Mouse (Mus musculus): Measurements from ENCODE around the gene Ggct.
"Not testable (repeated sequence)": the region's sequence is repeated elsewhere in the genome, so short reads cannot be mapped to it uniquely, and the experiment has no call there.

Ggct gene

DNA sequence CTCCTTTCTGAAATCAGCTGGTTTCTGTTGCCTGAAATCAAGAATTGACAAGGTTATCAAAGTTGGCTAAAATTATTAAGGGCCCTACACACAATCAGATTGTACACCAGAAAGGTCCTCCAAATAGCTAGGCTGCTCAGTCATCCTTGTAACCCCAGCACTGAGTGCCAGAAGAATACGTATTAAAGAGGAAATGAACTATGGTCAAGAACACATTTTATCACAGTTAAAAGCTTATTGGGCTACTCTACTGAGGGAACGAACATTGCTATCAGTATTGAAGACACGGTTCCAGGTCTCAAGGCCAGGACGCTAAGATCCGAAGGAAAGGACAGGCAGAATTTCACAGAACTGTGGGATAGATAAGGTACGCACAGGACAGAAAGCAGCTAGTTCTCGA lies 609 bp downstream of the Ggct start:
- no peak for DNase-seq (ENCODE audit: low read depth)

DNA sequence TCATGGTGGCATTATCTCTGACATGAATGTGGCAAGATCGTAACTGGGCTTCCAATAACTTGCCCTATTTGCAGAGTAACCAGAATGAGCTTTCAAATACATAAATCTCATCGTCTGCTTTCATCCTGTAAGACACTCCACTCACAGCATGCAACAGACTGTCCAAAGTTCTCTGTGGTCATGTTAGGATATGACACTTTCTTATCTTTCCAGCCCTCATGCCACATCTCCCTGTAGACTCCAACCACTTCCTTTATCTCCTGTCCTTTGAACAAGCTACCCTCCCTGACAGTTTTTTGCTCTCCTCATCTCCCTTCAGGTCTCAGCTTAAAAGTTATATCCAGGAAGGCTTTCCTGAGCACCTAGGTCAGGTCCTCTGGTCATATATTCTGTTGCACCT lies 1.6 kb downstream of the Ggct start:
- DNase-seq (ENCODE audit: low read depth), result peak; percentile 39

DNA sequence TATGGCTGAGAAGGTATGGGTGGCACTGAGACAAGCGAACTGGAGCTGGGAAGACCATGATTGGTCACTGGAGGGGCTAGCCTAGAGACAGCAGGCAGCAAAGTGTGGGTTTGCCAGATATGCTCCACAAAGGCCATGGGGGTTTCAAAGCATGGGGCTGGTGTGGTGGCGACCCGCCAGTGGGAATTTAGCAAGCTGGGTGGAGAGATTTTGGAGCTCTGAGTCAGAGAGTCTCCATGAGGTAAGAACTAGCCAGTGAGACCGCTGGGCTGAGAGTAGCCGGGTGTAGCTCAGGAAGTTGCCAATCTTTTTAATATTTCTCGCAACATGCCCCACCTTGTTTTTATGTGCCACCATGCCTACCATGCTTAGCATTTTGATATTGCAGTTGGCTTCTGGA lies 4.6 kb downstream of the Ggct start:
- no peak for DNase-seq (ENCODE audit: low read depth)

DNA sequence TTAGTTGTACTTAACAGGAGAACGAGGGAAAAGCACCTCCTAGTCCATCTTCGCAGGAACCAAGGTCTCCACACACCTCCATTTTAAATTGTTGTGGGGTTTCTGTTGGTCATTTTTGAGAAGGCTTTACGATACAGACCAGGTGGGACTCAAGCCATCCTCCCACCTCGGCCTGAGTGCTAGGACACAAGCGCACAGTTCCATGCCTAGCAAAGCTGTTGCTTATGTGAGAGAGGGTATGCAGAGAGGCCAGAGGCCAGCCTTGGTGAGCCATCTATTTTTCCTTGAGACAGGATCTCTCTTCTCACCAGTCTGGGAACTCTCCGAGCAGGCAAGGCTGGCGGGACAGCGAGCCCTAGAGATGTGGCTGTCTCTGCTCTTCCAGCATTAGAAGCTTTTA lies 8.7 kb downstream of the Ggct start:
- DNase-seq (ENCODE audit: low read depth), result no peak

DNA sequence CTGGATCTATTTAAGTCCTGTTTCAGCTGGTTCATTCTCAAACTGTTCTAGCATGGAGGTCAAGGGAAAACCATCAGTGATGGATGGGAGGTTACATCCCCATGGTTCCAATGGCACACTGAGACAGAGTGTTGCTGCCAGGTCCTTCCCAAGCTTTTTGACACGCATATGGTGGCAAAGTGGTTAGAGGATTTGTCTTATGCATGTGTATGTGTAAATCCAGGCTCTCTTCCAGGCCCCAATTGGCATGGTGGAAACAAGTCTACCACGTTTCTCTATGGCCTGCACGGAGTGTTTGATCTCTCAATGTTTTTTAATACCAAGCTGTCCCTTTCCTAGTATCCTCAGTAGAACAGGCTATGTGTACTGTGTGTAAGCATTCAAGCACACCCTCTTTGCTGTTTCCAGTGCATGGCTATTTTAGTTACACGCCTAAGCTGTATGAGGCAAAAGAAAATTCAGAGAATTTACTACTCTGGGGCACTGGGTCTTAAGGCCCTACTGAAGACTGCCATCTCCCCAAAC lies 9.2 kb downstream of the Ggct start:
- DNase-seq (ENCODE audit: low read depth), result no peak

DNA sequence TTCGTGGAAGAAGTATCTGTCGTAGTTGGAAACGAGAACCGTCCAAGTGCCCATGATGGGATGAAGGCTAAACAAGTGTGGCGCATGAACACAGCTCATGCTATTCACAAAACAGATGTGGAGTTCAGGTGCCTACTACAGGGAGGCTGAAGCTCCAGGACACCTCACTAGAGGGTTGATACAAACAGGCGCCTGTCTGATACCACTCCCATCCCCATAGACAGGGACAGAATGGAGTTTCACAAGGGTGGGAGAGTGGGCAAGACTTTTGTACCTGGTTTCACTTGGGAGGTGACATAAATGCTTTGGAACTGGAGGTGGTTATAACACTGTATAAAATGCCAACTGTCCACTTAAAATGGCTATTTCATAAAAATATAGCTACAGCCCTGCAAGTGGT lies 13.3 kb downstream of the Ggct start:
- no peak for DNase-seq (ENCODE audit: low read depth)

DNA sequence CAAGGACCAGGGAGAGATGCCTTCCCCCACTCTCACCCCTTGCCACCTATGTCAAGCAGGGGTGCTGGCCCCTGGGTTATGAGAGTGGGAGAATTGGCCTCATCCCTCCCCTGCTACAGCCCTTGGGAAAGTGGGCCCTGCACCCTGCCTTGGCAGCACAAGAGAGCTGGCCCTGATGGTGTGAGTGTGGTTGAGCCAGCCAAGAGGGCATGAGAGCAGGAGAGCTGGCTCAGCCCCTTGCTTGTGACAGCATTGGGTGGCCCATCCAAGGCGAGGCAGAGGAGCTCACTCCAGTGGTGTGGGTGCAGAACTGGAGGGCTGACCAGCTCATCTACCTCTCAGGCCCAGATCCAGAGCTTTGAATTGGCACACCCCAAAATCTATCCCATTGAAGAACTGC lies 17.1 kb downstream of the Ggct start:
- DNase-seq (ENCODE audit: low read depth), result no peak

DNA sequence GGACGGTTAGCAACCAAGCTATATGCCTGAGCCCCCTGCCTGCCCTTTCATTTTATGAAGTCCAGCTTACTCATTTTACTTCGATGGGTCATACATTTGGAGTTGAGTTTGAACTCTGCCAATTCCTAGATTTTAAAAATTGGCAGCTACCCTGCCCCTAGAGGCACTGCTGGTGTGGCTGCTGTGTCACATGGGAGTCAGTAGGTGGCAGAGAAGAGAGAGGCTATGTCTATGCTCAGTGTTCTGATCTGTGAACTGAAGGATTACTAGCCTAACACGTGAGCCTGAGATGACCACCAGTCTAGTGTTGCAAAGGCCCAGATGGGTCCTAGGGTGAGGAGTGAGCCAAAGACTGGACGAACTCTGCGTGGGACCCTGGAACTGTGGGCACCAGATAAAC lies 18.2 kb downstream of the Ggct start:
- DNase-seq (ENCODE audit: low read depth), result peak; percentile 60

DNA sequence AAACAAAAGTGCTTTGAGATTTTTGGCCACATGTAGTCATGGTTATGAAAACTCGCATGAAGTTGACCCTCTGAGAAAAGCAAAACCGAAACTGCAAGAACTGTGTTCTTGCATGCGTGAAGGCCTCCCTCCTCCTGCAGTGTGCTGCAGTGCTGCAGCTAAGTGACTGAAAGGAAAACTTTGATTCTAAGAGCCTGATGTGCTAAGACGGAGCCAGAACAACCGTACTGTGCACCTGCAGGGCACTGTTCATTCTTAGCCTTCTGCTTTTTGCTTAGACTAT lies 19.9 kb downstream of the Ggct start:
- peak; percentile 81 for DNase-seq (ENCODE audit: low read depth)

DNA sequence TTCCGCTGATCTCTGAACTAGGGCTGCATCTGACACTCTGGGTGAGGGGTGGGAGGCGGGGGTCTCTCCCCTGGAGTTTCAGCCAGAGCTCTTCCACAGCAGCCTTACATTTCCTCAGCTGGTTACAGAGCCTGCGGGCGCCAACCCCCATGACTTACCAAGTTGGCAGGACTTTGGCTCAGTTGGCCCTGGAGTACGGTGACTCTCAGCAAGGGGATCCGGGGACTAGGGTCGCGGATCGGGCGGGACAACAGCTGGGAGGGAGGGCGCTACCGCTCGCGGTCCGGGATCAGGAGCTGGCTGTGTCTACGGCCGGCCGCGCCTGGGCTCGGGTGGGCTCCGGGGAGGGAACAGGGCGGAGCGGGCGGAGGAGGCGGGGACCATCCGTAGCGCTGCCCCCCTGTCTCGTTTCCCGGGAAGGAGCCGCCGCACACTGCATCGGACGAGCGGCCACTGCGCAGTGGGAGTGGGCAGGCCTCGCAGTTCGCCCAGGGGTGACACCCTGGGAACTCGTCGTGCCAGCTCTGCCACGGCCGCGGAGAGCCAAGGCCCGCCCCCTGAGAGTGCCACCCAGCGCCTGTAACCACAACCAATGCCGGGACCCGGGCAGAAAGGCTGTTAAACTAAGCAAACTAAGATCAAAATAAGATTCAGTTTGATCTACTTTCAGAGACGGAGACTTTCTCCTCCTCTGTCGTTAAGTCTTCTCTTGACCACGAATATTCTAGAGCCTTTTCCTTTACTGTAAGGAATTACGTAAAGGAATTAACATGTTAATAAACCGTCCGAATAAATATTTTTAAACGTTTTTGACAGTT lies 20.4 kb downstream of the Ggct start, which contains the start of gene Nod1:
TSS of gene Nod1 (minus strand) at position 502 of the 818 bp plus-strand sequence.
- peak; percentile 85 for DNase-seq (ENCODE audit: low read depth)

DNA sequence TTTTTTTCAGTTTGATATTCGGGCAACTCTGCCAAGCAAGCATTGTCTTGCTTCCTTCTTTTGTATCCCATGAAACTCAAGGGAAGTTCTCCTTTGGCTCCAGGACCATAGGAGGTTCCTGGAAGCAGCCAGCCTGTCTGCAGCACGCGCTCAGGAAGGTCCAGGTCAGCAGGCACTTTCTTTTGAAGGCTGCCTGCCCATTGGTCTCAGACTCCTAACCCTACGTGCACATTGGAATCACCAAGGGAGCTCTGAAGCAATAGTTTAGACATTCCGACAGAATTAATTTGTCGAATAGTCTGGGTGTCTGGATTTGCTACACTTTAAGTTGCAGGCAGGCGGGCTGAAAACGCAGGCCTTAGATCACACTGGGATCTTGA lies 21.0 kb downstream of the Ggct start:
- no peak for DNase-seq (ENCODE audit: low read depth)

DNA sequence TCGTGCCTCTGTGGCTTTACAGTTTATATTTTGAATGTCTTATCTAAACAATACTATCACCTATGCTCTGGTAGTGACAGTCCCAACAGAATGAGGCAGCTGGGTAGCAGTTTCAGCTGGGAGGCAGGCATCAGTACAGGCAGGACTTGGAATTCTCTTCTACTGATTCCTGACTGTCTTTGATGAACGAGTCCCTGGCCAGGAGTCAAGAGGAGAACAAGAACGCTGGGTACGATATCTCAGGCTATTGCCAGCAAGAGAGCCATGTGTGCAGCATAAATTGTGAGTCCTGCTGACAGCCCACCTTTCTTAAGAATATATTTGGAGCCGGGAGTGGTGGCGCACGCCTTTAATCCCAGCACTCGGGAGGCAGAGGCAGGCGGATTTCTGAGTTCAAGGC lies 22.2 kb downstream of the Ggct start:
- no peak for DNase-seq (ENCODE audit: low read depth)

DNA sequence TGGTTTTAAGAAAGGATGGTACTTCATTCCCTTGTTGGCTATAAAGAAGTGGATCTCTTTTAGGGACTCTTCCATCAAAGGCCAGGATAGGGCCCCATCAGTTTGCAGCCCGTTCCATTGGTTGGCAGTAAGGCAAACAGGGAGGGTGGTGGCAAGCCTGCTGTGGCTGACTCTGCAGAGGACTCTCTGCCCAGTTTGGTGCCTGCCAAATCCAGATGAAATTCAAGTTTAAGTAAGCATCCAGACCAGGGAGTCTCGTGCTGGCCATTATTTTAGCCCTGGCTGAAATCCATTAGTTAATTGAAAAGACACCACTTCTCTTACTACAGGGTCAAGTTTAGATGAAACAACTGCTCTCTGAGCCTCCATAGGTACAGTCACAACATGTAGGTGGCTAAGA lies 22.9 kb downstream of the Ggct start:
- no peak for DNase-seq (ENCODE audit: low read depth)

DNA sequence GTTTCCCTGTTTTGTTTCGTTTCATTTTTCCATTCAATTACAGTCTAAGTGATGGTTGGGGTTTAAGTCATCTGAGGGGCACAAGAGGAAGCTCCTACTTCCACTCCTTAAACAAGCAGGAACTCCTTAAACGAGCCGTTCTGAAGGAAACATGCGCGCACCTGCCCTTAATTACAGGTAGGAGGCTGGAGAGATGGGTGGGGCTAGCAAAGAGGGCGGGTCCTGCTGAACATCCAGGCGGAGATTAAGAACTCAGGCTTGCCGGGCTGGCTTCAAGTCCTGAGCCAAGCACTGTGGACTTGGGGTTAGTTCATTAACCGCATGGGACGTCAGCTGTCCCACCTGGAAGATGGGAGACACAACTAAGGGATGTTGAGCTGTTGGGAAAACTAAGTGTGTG lies 25.2 kb downstream of the Ggct start:
- peak; percentile 52 for DNase-seq (ENCODE audit: low read depth)

DNA sequence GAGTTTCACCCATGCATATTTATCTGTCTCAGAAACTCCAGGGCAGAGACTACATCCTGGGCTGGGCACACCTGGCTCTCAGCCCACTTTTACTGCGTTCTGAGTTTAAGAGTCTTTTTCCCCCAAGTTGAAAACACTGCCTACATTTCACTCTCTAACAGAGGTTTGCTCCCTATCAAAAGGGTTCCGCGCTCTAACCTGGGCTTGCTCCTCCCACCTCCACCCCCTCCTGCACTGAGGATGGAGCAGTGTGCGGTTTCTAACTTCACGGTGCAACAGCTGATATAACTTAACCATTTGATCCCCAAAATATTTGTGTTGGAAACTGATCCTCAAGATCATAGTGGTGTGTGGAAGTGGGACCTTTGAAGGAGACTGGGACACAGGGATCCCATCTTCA lies 27.5 kb downstream of the Ggct start:
- DNase-seq (ENCODE audit: low read depth), result peak; percentile 77

DNA sequence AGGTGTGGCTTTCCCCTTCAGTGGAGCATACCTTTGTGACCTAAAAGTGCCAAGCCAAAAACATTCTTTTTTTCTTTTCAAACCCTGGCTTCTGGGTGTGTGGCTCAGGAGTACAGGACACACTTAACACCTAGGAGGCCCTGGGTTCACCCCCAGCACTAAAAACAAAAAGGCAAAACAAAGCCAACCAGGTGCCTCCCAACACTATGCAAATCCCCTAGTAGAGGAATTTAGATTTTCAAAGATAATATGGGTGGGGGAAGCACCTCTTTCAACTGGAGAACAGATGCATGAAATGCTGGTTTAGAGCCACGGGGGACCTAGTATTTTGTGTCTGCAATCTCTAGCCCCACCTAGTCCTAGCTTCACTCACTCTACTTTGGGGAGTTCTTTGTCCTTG lies 28.0 kb downstream of the Ggct start:
- peak; percentile 78 for DNase-seq (ENCODE audit: low read depth)

DNA sequence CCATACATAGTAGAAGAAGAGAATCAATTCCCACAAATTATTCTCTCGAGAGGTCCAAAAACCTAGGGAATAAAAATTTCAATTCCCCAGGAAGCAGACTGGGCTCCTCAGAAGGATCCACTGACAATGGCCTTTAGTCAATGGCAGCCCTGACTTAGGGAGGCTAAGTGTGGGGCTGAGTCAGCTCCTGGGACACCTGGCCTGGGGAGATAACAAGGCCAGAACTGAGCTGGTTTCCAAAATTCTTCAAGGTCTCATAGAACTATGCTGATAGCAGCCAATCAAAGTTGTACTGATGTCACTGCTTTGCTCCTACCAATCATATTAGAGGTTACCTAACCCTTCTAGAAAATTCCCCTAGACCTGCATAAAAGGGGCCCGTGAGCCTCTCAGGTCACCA lies 29.2 kb downstream of the Ggct start:
- DNase-seq (ENCODE audit: low read depth), result no peak

DNA sequence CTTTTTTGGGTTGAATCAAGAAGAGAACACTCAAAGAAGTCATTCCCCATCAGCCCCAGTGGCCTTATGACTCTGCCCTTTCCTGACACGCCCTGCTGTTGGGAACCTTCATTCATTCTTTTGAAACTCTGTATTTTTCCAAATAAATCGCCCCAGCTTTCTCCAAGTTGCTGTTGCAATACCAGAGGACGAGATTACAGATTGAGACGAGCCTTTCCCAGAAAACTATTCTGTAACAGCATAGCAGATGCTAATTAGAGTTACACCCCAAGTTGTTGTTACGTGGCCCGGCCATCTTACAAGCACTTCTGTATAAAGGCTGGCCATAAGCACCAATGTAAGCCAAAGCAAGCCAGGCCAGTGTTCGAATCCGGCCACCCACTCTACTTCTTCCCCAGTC lies 35.1 kb downstream of the Ggct start:
- no peak for DNase-seq (ENCODE audit: low read depth)

DNA sequence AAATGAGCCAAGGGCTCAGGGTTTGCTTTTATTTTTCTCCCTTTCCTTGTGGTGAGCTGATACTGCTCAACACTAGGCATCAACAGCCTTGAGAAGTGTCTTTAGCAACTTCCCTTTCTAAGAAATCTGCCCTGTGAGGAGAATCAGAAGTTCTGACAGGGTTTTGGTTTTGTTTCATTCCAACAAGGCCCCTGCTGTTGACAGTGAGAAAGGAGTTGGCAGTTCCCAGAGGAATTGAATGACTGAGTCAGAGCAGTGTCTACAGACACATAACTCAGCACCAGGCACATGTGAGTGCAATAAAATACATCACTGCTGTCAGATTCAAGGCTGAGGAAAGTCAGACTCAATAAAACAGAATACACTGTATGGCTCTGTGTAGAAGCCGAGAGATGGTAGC lies 36.3 kb downstream of the Ggct start:
- peak; percentile 38 for DNase-seq (ENCODE audit: low read depth)

DNA sequence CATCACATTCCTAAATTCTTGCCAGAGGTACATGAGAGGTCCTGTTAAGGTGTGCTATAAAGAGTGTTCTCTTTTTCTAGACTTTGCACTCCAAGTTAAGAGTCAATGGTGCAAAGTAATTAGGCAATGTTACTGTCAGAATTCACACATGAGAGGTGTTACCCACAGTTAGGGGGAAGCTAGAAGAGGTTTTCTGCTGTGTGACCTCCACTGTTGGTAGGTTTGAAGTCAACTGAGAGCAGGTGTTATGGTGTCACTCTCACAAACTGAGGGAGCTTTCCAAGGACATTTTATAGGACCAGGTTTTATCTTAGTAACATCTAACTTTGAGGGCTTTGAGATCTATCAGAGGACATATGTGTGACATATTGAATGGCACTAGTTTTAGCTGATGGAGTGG lies 36.8 kb downstream of the Ggct start:
- DNase-seq (ENCODE audit: low read depth), result peak; percentile 30

DNA sequence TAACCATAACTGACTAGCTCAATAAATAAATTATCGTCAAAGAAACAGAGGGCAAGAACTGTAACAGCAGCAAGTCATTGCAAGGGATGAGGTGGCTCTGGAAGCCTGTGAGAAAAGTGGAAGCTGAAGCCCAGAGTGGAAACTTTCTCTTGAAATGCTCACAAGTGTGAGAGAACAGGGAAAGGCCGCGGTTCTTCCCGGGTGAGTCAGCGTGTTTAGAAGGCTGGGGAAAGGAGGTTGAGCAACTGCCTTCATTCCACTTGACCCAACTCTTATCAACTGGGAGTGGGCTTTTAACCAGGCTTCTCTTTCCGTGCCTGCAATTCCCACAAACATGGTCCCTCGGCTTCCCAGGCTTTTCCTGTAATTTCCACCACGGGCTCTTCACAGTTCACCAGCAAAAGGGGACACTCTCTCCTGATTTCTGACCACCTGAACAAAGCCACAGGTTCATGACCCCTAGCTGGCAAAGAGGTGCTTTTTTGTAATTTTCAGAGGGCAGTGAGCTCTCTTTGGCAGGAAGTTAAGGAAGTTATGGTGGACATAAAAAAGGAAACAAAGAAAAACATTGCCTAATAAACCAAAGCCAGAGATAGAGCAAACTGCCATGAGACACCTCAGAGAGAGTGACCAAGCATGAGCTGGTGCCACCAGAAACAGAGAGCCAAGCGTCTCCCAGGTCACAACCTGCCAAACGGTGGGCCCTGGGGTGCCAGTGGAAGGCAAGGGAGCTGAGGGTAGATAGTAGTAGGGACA lies 37.9 kb downstream of the Ggct start:
- no peak for DNase-seq (ENCODE audit: low read depth)

DNA sequence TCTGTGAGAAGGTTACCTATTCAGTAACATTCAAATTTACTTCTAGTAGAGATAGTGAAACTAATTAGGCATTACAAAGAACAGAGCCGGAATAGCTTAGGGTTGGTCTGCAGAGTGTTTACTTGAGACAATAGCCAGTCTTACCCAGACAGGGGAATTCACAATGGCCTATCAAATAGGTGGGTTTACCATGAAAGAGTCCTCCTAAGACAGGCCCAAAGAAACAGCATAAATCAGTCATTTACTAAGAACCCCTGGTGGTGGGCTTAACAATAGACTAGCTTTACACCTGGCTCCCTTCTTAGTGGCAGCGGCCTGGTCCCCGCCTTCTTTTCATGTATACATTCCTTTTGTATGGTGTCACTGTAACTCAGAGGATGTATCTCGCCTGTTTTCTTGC lies 39.4 kb downstream of the Ggct start:
- DNase-seq (ENCODE audit: low read depth), result not testable (repeated sequence)

DNA sequence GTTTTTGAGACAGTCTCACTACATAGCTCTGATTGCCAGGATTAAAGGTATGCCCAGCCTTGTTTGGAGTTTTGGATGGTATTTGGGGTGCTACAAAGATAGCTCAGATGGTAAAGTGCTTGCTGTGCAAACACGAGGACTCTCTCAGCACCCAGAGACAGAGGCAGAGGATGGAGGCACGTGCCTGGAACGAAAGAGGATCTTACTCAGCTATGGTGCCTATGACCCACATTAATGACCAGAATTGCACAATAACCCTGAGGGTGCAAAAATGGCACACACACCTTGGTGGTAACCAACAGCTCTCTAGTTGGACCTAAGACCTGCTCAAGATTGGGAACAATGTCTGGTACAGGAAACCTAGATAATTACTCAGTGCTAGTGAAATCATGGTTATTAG lies 40.2 kb downstream of the Ggct start:
- DNase-seq (ENCODE audit: low read depth), result no peak

DNA sequence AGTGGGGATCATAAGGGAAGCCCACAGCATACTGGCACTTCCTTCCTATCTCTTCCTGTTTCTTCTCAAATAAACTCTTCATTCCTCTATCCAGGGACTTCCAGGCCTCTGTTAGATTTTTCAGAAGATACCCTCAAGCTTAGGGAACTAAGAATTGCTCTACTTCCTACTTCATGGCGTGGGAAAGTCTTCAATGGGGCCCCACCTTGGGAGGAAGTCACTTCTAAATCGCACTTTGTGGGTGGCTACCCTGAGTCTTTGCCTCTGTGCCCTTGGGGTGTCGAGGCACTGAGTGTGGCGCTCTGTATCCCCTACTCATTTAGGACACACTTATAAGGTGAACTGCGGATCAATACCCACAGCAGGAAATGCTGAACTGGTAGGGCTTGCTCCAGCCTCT lies 44.1 kb downstream of the Ggct start:
- no peak for DNase-seq (ENCODE audit: low read depth)

Measured in induced T-regulatory cell, adult 2 months (primary cell).